Mouse (Mus musculus) forebrain, embryonic 10.5 days (tissue): ENCODE measurements around the gene Lrrc4c. TPM values are rescaled to one million over a fixed set of nuclear protein-coding genes. Genes with fewer than 3 reads are reported as not detected.
A peak's percentile ranks its signal among the peaks of the same experiment; 100 is the strongest.

Source experiments
- DNase-seq: peaks from one replicate; pipeline ENCODE4 v3.0.0-alpha.2; 2017; ENCODE audit warnings: low spot score; ENCODE audit errors: extremely low spot score
- H3K27ac ChIP-seq: fragments of 300-500 bp; sonication (generic); 2 replicates; pipeline ENCODE4 v1.5.1; 2016; ENCODE audit warnings: mild to moderate bottlenecking
- H3K27me3 ChIP-seq: fragments of 300-500 bp; sonication (generic); 2 replicates; pipeline ENCODE4 v1.6.1; 2016; ENCODE audit warnings: mild to moderate bottlenecking; ENCODE audit not compliant: poor library complexity, severe bottlenecking
- H3K36me3 ChIP-seq: fragments of 300-500 bp; sonication (generic); replicated peaks from 2 replicates; pipeline ENCODE4 v1.6.1; 2016; ENCODE audit warnings: mild to moderate bottlenecking, moderate library complexity
- H3K4me1 ChIP-seq: fragments of 300-500 bp; sonication (generic); 2 replicates; pipeline ENCODE4 v1.6.1; 2016
- H3K4me3 ChIP-seq: fragments of 300-500 bp; sonication (generic); 2 replicates; pipeline ENCODE4 v1.5.1; 2016; ENCODE audit warnings: mild to moderate bottlenecking, moderate library complexity
- H3K9me3 ChIP-seq: fragments of 300-500 bp; sonication (generic); 2 replicates; pipeline ENCODE4 v1.6.1; 2016; ENCODE audit warnings: mild to moderate bottlenecking, moderate library complexity
- WGBS: fragments of 180-500 bp; shearing (Covaris S2); methylation state at CpG from one replicate; pipeline ENCODE4 v1.1.7; 2016; 5-methylcytosine and 5-hydroxymethylcytosine counted together
- polyA plus RNA-seq: library from polyadenylated mRNA; unstranded; fragments of >200 nt; fragmentation: Nextera tagmentation; extraction: Ambion mirVana; gene quantifications from 2 replicates; pipeline ENCODE4 v1.2.1, GENCODE M21; 2016

The Lrrc4c gene
- polyA plus RNA-seq, 1 experiment from 2014 or later, result 5.0 TPM

DNA sequence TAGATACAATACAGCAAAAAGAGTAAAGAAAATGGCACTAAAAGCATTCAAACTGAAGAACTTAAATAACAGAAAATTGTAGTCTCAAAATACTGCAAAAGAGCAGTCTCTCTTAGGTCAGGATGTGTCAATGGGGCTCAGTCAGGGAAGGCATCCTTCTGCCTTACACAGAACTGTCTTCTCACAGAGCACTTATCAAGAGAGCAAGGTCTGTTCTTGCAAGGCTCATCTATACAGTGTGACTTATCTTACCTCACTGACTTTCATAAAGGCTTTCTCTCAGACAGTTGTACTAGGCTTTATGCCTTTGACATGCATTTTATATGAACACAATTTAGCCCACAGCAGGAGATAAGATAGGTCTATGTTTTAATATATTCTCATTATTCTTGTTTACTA, 1226.7 kb downstream of the Lrrc4c start:
- H3K27ac ChIP-seq, result peak overlapping the region; percentile 53; the same call in 1 of the 2 replicates
- H3K4me1 ChIP-seq, result peaks cover 40% of the 10 kb centered on the region
- no peak for DNase-seq
- H3K4me3 ChIP-seq, result no peak overlapping the region
- H3K27me3 ChIP-seq, result peaks cover 14% of the 10 kb centered on the region
- no peaks in the 10 kb centered on the region for H3K9me3 ChIP-seq
- no peaks in the 10 kb centered on the region for H3K36me3 ChIP-seq

DNA sequence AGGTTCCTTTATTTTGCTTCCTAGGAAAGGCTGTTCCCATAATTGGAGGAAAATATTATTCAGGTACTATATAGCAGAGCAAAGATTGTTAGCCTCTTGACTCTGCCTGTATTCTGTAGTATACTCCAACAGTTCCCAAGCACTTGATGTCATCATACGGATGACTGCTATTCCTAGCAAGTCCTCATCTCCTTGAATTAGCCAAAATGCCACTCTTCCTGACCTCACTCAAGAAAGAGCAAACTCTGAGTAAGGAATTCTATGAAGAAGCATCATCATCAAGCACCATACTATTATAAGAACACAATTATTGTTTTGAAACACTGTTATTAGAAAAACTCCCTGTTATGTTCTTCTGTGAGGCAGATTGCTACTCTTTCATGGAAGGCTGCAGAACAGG, 1228.0 kb downstream of the Lrrc4c start:
- WGBS, result 78% methylated on average over 1 of the region's 1 CpGs
- no peak for DNase-seq
- Histone ChIP-seq H3K27ac (no peak overlapping the region), H3K4me3 (no peak overlapping the region), H3K27me3 (peaks cover 14% of the 10 kb centered on the region), H3K36me3 (no peaks in the 10 kb centered on the region), H3K9me3 (no peaks in the 10 kb centered on the region), H3K4me1 (peaks cover 40% of the 10 kb centered on the region)

DNA sequence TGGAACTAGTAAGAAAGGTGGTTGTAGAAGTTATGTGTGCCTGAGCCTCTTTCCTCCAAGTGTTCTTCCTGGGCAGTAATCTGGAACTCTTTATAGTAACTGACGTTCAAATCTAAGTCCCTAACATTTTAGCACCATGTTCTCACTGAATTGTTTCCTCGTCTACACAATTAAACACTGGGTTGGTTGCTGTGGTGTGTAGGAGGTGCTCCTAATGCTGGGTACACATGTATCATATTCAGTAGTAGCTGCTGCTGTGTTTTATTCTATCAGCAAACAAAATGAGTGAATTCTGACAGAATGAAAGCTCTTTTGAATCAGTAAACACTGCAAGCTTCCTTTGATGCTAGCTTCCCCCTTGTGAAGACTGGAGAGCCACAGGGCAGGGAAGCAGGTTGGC, 1246.5 kb downstream of the Lrrc4c start:
- H3K36me3 ChIP-seq, result no peaks in the 10 kb centered on the region
- no peaks in the 10 kb centered on the region for H3K9me3 ChIP-seq
- DNase-seq, result no peak
- H3K27me3 ChIP-seq, result no peaks in the 10 kb centered on the region
- H3K4me1 ChIP-seq, result peaks cover 8% of the 10 kb centered on the region; the same call in 1 of the 2 replicates
- H3K27ac ChIP-seq, result no peak overlapping the region
- H3K4me3 ChIP-seq, result no peak overlapping the region
- 66% methylated on average over 2 of the region's 2 CpGs for WGBS

DNA sequence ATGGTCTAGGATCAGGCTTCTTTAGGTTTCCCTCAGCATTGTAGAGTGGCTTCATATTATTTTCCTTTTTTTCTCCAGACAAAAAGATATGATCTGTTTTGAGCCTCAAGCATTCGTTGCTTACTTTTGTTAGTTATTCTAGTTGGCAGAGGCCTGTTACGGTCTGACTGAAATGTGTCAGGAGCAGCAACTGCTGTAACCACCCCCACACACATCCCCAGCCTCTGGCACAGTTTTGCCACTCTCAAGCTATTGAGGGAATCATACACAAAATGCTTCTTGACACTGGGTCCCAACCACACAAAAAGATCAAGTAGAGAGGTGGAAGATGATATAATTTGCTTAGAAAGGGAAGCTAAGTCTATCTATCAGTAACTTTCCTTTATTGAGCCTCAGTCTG, 1251.0 kb downstream of the Lrrc4c start:
- Histone ChIP-seq H3K36me3 (no peaks in the 10 kb centered on the region), H3K27ac (no peak overlapping the region), H3K27me3 (no peaks in the 10 kb centered on the region), H3K4me1 (peaks cover 8% of the 10 kb centered on the region; the same call in 1 of the 2 replicates), H3K4me3 (no peak overlapping the region), H3K9me3 (no peaks in the 10 kb centered on the region)
- WGBS, result 88% methylated on average over 2 of the region's 2 CpGs
- DNase-seq, result no peak

DNA sequence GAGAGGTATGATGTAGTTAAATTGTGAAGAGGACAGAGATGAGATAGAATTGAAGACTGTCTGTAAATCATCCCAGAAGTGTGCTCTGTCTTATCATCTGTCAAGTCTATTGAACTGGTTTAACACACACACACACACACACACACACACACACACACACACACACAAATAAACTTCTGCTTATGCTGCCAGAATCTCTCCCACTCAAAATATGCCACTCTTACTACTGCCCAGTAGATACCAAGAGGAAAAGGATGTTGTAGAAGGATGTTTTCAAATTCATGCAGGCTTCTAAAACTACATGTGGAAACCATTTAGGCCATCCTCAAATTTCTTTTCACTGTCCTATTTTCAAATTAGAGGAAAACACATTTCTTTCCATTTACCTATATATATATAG, 1257.0 kb downstream of the Lrrc4c start:
- Histone ChIP-seq H3K27ac (no peak overlapping the region), H3K4me1 (no peaks in the 10 kb centered on the region), H3K4me3 (no peak overlapping the region), H3K27me3 (no peaks in the 10 kb centered on the region), H3K36me3 (no peaks in the 10 kb centered on the region), H3K9me3 (no peaks in the 10 kb centered on the region)
- no peak for DNase-seq

DNA sequence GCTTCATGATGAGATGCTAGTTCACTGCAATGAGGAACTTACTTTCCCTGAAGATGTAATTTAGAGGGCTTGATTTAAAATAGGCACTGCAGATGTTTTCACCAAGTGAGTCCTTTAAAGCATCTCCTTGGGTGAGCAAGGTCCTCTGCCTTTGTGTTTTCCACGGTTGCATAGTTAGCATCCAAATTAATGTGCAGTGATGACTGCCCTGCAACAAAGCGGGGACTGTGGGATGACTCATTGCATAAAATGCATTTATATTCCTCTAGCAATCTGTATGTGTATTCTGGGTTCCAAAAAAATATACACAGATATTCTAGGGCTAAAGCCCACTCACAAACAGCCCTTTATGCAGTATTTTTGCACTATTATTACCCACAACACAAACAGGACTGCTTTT, 1263.2 kb downstream of the Lrrc4c start:
- 75% methylated on average over 2 of the region's 2 CpGs for WGBS

DNA sequence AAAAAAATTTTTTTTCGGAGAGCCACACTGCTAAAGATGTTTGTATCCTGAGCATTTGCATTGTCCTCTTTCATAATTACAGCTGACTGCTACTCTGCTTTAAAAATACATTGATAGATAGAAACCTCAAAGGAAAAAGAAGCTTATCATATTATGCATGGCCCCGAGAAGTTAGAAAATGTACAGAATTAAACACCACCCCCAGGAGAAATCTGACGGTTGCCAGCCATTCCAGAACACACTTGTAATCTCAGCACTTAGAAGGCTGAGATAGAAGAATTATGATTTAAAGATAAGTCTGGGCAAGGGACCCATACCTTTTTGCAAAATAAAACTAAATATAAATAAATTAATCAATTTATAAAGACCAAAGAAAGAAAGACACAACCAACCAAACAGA, 1268.4 kb downstream of the Lrrc4c start:
- Histone ChIP-seq H3K4me1 (peaks cover 4% of the 10 kb centered on the region; the same call in 1 of the 2 replicates), H3K27me3 (no peaks in the 10 kb centered on the region), H3K27ac (no peak overlapping the region), H3K36me3 (no peaks in the 10 kb centered on the region), H3K9me3 (no peaks in the 10 kb centered on the region), H3K4me3 (no peak overlapping the region)
- no peak for DNase-seq
- 91% methylated on average over 3 of the region's 3 CpGs for WGBS

More for the DNA sequence above, 1263.2 kb downstream of the Lrrc4c start:
- H3K36me3 ChIP-seq, result no peaks in the 10 kb centered on the region
- no peak overlapping the region for H3K27ac ChIP-seq
- peaks cover 7% of the 10 kb centered on the region; the same call in 1 of the 2 replicates for H3K4me1 ChIP-seq
- no peaks in the 10 kb centered on the region for H3K27me3 ChIP-seq
- no peak for DNase-seq
- H3K4me3 ChIP-seq, result no peak overlapping the region
- H3K9me3 ChIP-seq, result no peaks in the 10 kb centered on the region

DNA sequence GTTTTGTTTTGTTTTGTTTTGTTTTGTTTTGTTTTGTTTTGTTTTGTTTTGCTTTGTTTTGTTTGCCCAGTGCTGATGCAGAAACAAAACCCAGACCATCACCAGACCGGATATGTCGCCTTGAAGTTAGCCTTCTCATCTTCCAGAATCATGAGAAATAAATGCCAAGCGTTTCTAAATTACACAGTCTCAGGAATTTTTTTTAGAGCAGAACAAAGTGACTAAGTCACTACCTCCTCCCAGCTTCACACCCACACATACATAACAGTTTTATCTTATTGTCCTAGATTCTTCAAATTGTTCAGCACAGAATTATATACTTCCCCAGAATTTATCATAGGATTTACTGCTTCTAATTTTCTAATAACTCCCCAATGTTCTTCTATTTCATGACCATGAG, 1272.6 kb downstream of the Lrrc4c start:
- Histone ChIP-seq H3K27me3 (no peaks in the 10 kb centered on the region), H3K9me3 (no peaks in the 10 kb centered on the region), H3K4me1 (no peaks in the 10 kb centered on the region), H3K36me3 (no peaks in the 10 kb centered on the region), H3K27ac (no peak overlapping the region), H3K4me3 (no peak overlapping the region)
- DNase-seq, result no peak
- WGBS, result 92% methylated on average over 3 of the region's 3 CpGs

DNA sequence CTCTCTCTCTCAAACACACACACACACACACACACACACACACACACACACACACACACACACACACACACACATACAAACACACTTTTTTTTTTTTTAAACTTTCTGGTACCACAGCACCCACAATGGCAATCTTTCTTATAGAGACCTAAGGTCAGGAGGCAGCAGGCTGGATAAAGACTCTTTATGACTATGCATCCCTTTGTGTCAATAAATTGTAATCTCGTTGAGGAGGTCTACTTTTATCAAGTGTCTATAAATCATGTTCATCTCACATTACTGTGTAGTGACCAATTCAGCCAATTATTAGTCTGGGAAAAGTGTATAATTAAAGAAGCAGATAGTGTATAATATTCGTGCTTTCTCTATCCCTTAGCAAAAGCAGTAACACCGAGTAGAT, 1286.2 kb downstream of the Lrrc4c start:
- Histone ChIP-seq H3K27me3 (no peaks in the 10 kb centered on the region), H3K9me3 (no peaks in the 10 kb centered on the region), H3K4me3 (no peak overlapping the region), H3K27ac (no peak overlapping the region), H3K4me1 (peaks cover 20% of the 10 kb centered on the region), H3K36me3 (no peaks in the 10 kb centered on the region)
- no peak for DNase-seq
- 75% methylated on average over 3 of the region's 3 CpGs for WGBS

DNA sequence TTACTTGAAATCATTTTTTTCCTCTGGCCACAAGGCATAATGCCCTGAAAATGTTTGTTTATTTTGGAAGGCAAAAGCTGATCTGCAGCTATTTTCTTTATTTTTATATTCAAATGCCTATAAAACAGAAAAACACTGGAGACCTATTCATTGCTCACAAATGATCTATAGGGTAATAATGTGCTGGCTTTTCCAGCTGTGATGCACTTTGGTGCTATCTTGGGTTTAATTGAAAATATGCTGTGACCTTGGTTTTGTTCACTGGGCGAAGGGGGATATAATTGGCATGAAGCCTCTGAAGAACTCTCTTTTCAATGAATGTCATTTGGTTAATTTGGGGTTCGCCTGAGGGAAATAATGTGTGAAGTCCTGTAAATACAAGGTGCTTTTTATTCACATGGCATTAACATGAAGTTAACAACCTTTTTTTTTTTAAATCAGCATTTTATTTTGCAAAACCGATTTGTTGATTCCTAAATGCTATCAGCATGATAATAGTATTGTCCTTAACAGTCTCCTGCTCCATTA, 1286.8 kb downstream of the Lrrc4c start:
- H3K27ac ChIP-seq, result no peak overlapping the region
- no peak overlapping the region for H3K4me3 ChIP-seq
- no peak for DNase-seq
- no peaks in the 10 kb centered on the region for H3K27me3 ChIP-seq
- peaks cover 22% of the 10 kb centered on the region for H3K4me1 ChIP-seq
- no peaks in the 10 kb centered on the region for H3K36me3 ChIP-seq
- 48% methylated on average over 3 of the region's 3 CpGs for WGBS
- H3K9me3 ChIP-seq, result no peaks in the 10 kb centered on the region

DNA sequence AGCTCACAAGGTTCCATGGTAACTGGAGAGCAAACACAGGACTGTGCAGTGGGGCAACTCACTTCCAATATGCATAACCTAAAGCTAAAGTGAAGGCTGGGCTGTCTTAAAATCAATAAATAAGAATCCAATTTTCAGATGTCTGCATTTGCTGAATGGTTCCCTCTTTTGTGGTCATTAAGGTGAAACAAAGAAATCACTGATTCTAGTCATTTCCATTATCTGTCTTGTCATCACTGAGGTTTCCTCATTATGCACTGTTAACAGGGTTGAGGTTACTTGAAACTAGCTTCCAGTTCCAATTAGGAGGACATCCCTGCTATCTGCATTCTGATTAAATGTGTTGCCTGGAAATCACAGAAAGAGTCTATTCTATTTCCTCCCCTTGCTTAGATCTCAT, 1291.5 kb downstream of the Lrrc4c start:
- Histone ChIP-seq H3K4me1 (peaks cover 20% of the 10 kb centered on the region), H3K4me3 (no peak overlapping the region), H3K9me3 (no peaks in the 10 kb centered on the region), H3K36me3 (no peaks in the 10 kb centered on the region), H3K27me3 (no peaks in the 10 kb centered on the region), H3K27ac (no peak overlapping the region)
- no peak for DNase-seq

DNA sequence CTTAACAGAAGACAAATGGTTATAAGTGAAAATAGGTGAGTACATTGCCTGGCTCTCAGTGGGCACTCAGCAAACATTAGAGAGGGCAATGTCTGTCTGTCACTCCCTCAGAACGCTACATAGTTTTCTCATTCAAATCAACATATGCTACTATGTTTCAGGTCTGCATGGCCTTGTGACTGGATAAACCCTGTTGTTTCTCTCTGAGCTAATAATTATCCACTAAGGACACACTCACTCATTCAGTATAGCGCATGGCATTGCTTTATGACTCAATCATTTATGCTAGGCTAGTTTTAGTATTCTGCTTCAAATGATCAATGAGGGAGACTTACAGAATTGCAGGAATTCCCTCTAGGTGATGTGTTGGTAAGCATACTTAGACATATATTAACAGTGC, 1292.6 kb downstream of the Lrrc4c start:
- Histone ChIP-seq H3K9me3 (no peaks in the 10 kb centered on the region), H3K36me3 (no peaks in the 10 kb centered on the region), H3K4me1 (peaks cover 10% of the 10 kb centered on the region; the same call in 1 of the 2 replicates), H3K27ac (no peak overlapping the region), H3K4me3 (no peak overlapping the region), H3K27me3 (no peaks in the 10 kb centered on the region)
- no peak for DNase-seq
- WGBS, result 85% methylated on average over 2 of the region's 2 CpGs

DNA sequence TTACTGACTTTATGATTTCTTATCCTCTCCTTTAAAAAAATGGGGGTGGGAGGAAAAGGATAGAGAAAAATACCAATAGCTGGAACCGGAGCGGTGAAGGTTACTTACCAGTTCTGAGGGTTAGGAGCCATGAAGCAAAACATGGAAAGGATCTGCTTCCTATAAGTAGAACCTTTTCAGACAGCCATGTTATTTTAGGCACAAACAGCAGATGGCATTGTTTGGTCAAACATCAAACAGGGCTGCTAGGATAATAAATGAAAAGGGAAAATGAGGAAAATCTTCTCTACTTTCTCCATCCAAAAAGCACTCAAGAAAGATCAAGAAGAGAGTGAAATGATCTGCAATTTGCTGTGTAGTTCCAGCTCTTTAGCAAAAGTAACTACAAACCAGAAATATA, 1296.8 kb downstream of the Lrrc4c start:
- no peaks in the 10 kb centered on the region; the same call in 1 of the 2 replicates for H3K36me3 ChIP-seq
- peaks cover 3% of the 10 kb centered on the region; the same call in 1 of the 2 replicates for H3K4me1 ChIP-seq
- H3K4me3 ChIP-seq, result no peak overlapping the region
- peaks cover 2% of the 10 kb centered on the region; the same call in 1 of the 2 replicates for H3K9me3 ChIP-seq
- DNase-seq, result no peak
- H3K27ac ChIP-seq, result no peak overlapping the region
- 88% methylated on average over 2 of the region's 2 CpGs for WGBS
- H3K27me3 ChIP-seq, result no peaks in the 10 kb centered on the region

DNA sequence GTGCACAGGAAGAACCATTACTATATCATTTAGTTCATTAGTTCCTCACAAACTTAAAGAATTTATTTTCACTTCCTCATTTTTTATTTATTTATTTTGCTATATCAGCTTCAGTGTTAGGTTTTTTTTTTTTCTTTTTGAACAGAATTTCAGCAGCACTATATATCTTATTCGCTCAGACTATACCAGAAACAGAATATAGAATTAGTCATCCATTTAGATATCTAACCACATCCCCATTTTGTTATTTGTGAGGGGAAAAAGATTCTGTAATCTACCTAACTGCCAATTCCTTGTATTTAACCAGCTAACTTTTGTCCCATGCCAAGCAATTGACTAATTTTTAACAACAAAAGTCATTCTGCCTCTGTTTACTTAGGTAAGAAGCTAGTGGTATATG, 1300.6 kb downstream of the Lrrc4c start:
- H3K27ac ChIP-seq, result no peak overlapping the region
- H3K4me1 ChIP-seq, result no peaks in the 10 kb centered on the region
- H3K36me3 ChIP-seq, result no peaks in the 10 kb centered on the region; the same call in 1 of the 2 replicates
- DNase-seq, result no peak
- WGBS, result 85% methylated on average over 1 of the region's 1 CpGs
- no peak overlapping the region for H3K4me3 ChIP-seq
- H3K9me3 ChIP-seq, result peaks cover 8% of the 10 kb centered on the region; the same call in 1 of the 2 replicates
- H3K27me3 ChIP-seq, result no peaks in the 10 kb centered on the region
